Mouse (Mus musculus) B cell, adult 2 months (primary cell): ENCODE measurements around the gene Dis3l2.

ENCODE experiments used
- DNase-seq, 2 experiments: peaks; one replicate each; pipeline ENCODE4 v3.0.0; 2022

Gene Dis3l2

GRCm38 (mm10) chr1:86703300-86703964, at the start of gene Dis3l2:
TSS of gene Dis3l2 (plus strand) at chr1:86703808.
- DNase-seq, result peak; percentile 82 to 83

GRCm38 (mm10) chr1:86657071-86657470, 46.5 kb upstream of the Dis3l2 start:
- no peak for DNase-seq

GRCm38 (mm10) chr1:86665091-86665490, 38.5 kb upstream of the Dis3l2 start:
- DNase-seq, result no peak

- peak; percentile 26 to 31 for DNase-seq
These were observed 33.9 kb upstream of the Dis3l2 start for GRCm38 (mm10) chr1:86669552-86670273.

- DNase-seq, result no peak
These were observed 33.1 kb upstream of the Dis3l2 start, which contains the start of gene Nppc for GRCm38 (mm10) chr1:86670279-86671038. TSS of gene Nppc (minus strand) at chr1:86670571.

GRCm38 (mm10) chr1:86674385-86674784, 29.2 kb upstream of the Dis3l2 start:
- DNase-seq, result no peak

GRCm38 (mm10) chr1:86675126-86675525, 28.5 kb upstream of the Dis3l2 start:
- DNase-seq, result no peak

- no peak for DNase-seq
These were observed 26.0 kb upstream of the Dis3l2 start for GRCm38 (mm10) chr1:86677624-86678023.

- DNase-seq, result no peak
These were observed 24.9 kb upstream of the Dis3l2 start for GRCm38 (mm10) chr1:86678667-86679066.

GRCm38 (mm10) chr1:86687236-86687635, 16.4 kb upstream of the Dis3l2 start:
- no peak for DNase-seq

- DNase-seq, result no peak
These were observed 12.6 kb upstream of the Dis3l2 start for GRCm38 (mm10) chr1:86691027-86691426.

GRCm38 (mm10) chr1:86696948-86697347, 6.7 kb upstream of the Dis3l2 start:
- DNase-seq, result peak; percentile 26 to 27

- DNase-seq, result peak; percentile 17 to 28
These were observed 4.9 kb upstream of the Dis3l2 start for GRCm38 (mm10) chr1:86698721-86699120.

GRCm38 (mm10) chr1:86699346-86700136, 4.1 kb upstream of the Dis3l2 start:
- no peak for DNase-seq

- no peak for DNase-seq
These were observed 3.2 kb upstream of the Dis3l2 start for GRCm38 (mm10) chr1:86700367-86700766.

GRCm38 (mm10) chr1:86703965-86704326, 338 bp downstream of the Dis3l2 start:
- DNase-seq, result no peak

GRCm38 (mm10) chr1:86705461-86705860, 1.9 kb downstream of the Dis3l2 start:
- DNase-seq, result no peak

GRCm38 (mm10) chr1:86709546-86709945, 5.9 kb downstream of the Dis3l2 start:
- DNase-seq, result no peak

- DNase-seq, result no peak
These were observed 8.4 kb downstream of the Dis3l2 start for GRCm38 (mm10) chr1:86712045-86712444.

- no peak for DNase-seq
These were observed 9.4 kb downstream of the Dis3l2 start for GRCm38 (mm10) chr1:86713054-86713453.

GRCm38 (mm10) chr1:86718190-86718589, 14.6 kb downstream of the Dis3l2 start:
- no peak for DNase-seq

- DNase-seq, result no peak
These were observed 15.8 kb downstream of the Dis3l2 start for GRCm38 (mm10) chr1:86719391-86719790.
